Mouse (Mus musculus): Measurements from ENCODE around the gene Tab3.

- no peak for TF ChIP-seq POLR2A (IDR thresholded peaks at IDR 0.05; ENCODE audit: low read depth, low read length)
- no peak for TF ChIP-seq CTCF (IDR thresholded peaks at IDR 0.05; ENCODE audit: extremely low read depth, insufficient read depth, insufficient read length, insufficient replicate concordance)
Measured at GRCm38 (mm10) chrX:85576310-85576709, 2.5 kb downstream of the Tab3 start.

All from spleen, adult 2 months (tissue).